Mouse (Mus musculus): ENCODE results near the gene 1110008L16Rik. TPM values are rescaled to one million over a fixed set of nuclear protein-coding genes. Genes with fewer than 3 reads are reported as not detected.
"Not testable (repeated sequence)": the region's sequence is repeated elsewhere in the genome, so short reads cannot be mapped to it uniquely, and the experiment has no call there.

1110008L16Rik gene
- 1 to 10 TPM; 9.3 to 9.7 TPM for total RNA-seq (2021)
- long read RNA-seq, experiment 1, partial matches to known transcripts = 3 of 8 reads
- long read RNA-seq, experiment 1, other reads (novel, unspliced or antisense) = 2 of 8 reads
- long read RNA-seq, experiment 2, transcript 1110008L16Rik-201 (7 exons, 3,122 nt) = major isoform, 9 of 13 reads
- long read RNA-seq, experiment 2, partial matches to known transcripts = 2 of 13 reads
- long read RNA-seq, experiment 2, other reads (novel, unspliced or antisense) = 2 of 13 reads

DNA sequence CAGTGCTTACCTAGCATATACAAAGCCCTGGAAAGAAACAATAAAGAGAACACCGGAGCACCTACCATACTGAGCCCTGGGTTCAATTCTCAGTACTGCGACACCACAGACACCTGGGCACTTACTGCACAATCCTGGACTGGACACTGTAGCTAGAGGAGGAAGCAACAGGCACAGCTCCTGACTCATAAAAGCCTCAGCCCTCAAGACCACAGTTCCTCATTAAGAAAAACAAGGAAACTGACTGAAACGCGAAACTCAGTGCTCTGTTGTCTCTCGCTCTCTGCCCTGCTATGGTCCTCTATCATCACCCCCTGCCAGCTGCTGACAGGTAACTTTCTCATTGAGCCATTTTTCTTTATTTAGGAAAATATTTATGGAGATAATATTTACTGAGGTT, at the start of gene 1110008L16Rik:
Gene 1110008L16Rik, plus strand, starts transcription at position 242 of the 400 bp plus-strand sequence.
- H3K27ac ChIP-seq = no peak within 1 kb of the TSS
- H3K4me3 ChIP-seq = no peak within 1 kb of the TSS
- no peak for DNase-seq (ENCODE audit: low spot score in 2 of 2)
- TF ChIP-seq CTCF (conservative IDR thresholded peaks at IDR 0.05) = no peak

DNA sequence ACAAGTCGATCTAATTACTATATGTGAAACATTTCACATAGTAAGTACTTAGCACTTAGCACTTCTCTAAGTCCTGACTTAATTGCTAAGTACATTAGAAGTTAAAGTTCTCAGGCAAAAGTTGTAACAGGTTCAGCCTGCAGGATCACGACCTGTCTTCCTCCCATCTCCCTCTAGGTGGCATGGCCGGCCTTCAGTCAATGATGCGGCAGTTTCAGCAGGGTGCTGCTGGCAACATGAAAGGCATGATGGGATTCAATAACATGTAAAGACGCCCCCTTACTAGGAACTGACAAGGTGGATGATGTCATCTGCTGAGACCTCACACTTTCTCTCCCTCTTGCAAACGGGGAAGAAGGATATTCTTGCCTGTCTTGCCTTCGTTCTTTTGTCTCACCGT, 37.4 kb upstream of the 1110008L16Rik start:
- not testable (repeated sequence) for H3K4me3 ChIP-seq; DNase-seq (ENCODE audit: low spot score in 2 of 2); H3K27ac ChIP-seq

DNA sequence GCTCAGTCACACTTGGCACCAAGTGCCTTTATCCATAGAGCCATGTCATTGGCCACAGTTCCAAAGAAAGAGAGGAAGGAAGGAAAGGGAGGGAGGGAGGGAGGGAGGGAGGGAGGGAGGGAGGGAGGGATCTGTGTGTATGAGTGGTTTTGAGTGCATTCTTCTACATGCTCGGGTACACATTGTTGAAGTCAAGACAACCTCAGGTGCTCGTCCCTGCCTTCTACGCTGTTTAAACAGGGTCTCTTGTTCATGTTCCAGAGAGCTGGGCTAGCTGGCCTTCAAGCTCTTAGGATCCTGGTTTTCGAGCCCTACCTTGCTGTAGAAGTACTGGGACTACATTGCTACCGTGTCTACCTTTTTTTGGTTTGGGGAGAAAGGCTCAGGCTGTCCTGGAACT, 36.0 kb upstream of the 1110008L16Rik start:
- DNase-seq (ENCODE audit: low spot score in 2 of 2); H3K27ac ChIP-seq; H3K4me3 ChIP-seq: not testable (repeated sequence)

DNA sequence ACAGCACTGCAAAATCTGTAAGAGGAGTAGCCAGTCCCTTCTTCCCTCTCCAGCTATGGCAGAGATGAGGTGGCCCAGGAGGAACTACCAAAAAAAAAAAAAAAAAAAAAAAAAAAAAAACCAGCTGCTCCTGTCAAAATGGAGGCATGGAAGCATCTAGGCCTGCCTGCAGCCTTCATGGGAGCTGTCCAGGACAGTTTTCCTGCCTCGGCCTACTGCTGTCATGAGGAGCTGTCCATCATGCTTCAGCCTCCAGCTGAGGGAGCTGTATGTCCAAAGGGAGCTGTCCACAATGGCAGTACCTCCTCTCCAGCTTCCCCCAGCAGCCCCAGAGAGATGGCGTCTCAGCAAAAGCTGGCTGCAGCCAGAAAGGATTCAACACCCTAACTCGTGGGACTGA, 27.1 kb upstream of the 1110008L16Rik start:
- TF ChIP-seq CTCF (conservative IDR thresholded peaks at IDR 0.05) = no peak
- Histone ChIP-seq H3K27ac (no peak overlapping the region), H3K4me3 (no peak overlapping the region)
- no peak for DNase-seq (ENCODE audit: low spot score in 2 of 2)

DNA sequence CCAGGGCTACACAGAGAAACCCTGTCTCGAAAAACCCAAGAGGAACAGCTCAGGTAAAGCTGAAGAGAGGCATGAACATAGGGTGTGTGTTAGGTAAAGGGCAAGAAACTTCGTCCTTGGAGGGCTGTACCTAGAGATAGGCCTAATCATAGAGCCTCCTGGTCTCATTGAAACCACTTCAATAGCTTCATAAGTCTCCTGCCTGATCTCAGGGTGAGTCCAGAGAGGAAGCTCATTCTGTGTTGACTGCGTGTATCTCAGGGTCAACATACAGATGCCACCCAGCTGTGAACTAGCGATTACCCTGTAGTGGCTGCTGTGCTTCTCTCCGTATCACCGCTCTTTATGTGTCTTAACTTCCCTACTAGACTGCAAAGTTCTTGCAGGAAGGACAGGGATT, 21.8 kb upstream of the 1110008L16Rik start:
- not testable (repeated sequence) for H3K27ac ChIP-seq; H3K4me3 ChIP-seq; DNase-seq (ENCODE audit: low spot score in 2 of 2)

DNA sequence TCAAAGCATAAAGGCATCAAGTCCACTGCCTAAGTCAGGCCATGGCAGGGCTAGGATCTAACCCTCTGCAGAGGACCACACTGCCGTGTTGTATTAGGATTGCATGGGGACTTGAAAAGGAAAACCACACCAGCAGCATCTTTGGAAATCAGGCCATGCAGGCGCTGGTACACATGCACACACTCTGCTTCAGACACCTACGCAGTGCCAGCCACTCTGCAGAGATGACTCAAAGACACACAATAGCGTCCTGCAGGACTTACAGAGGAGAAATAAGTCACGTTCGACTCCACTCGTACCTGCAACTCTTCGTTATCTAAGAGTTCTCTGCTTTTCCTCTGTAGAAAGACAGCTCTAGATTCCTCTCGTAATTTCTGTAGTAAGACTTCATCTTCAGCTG, 1.3 kb upstream of the 1110008L16Rik start:
- no peak for DNase-seq (ENCODE audit: low spot score in 2 of 2)

DNA sequence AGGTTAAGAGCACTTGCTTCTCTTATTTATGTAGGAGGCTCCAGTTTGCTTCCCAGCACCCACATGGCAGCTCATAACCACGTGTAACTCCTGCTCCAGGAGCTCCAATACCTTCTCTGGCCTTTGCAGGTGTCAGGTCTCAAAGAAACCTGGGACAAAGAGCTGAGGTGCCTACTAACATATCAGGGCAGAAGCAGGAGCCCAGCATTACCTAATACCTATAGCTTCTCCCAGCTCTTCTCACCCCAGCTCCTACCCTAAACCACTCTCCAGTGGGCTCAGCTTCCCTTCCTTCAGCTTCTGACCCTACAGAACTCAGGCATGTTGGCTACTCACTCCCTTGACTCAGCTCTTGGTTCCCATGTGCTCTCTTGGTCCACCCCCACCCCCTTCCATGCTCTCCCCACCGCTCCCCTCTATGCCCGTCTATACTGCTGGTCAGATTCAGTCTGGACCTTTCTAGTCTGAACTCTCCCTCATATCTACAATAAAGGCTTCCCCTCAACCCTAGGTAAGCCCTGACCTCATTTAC, 1.5 kb downstream of the 1110008L16Rik start:
- DNase-seq (ENCODE audit: low spot score in 2 of 2) = no peak
- H3K4me3 ChIP-seq = no peak overlapping the region
- H3K27ac ChIP-seq = no peak overlapping the region
- no peak for TF ChIP-seq CTCF (conservative IDR thresholded peaks at IDR 0.05)

More for the DNA sequence above, 1.3 kb upstream of the 1110008L16Rik start:
- TF ChIP-seq CTCF (conservative IDR thresholded peaks at IDR 0.05) = no peak
- Histone ChIP-seq H3K27ac (no peak overlapping the region), H3K4me3 (no peak overlapping the region)

DNA sequence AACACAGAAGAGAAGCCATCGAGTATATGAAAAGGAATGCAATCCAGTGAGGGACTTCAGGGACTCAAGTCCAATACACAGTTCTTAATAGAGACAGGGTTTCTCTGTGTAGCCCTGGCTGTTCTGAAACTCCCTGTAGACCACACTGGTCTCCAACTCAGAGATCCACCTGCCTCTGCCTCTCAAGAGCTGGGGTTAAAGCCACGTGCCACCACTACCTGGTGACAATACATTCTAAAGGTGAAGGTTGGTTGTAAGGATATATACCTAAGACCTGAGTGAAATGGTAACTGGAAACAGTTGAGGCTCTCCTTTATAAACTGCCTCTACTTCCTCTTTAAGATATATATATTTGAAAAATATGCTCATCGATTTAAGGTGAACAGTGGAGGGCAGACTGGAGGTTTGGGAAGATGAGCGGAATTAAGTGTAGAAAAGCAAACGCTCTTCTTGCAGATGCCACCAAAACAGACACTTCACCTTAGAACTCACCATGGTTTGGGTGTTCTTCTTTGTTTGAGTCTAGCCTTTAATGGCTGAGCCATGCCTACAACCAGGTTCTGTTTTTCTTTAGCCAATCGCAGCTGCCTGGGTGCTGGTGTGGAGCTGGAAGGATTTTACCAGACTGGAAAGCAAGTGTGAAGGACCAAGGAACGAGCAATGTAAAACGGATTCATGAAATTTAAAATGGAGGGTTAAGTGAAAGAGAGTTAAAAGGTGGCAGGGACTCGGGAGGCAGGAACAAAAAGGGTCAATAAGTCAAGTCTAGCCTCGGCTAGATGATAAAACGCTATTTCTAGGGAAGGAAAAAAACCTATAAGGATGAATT, 2.3 kb downstream of the 1110008L16Rik start:
- peak overlapping the region; percentile 85 for H3K4me3 ChIP-seq
- no peak for DNase-seq (ENCODE audit: low spot score in 2 of 2)
- no peak for TF ChIP-seq CTCF (conservative IDR thresholded peaks at IDR 0.05)
- H3K27ac ChIP-seq = peak overlapping the region; percentile 99

DNA sequence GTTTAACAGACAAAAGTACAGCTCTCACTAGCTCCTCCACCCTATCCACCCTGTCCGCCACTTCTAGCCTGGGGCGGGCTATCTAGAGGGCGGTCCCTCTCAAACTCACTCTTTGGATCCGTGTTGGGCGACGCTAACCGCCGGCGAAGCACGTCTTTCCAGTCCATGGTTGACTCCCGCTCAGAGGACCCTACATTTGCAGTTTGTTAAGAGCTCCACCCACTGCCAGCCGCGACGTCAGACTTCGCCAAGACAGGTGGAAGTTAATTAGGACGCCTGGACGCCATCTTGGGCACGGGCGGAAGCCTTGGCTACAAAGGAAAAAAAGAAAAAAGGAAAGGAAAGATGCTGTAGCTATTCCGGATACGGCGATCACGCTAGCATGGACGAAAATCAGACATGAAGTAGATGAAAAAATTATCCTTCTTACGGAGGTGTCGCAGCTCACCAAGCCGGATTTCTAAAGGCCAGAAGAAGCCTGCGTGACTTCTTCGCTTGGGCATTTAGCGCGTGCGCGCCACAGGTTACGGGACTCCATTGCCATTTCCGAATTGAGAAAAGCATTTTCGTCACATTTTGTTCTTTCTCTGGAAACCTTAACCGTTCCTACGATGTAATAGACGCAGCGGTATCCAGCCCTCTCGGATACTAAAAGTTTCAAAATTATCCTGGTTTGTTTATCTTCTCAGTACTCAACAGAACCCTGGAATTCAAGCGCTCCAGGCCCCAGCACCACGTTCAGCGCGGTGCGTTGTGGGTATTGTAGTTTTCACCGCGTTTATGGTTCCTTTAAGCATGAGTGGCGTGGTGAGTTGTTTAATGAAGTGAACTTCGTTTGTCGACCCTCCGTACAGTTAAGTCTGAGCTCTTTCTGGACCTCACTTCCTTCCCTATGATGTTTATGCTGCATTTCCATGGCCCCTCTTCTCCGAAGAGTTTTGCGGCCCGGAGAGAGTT, 3.4 kb downstream of the 1110008L16Rik start, which contains the start of gene Ppp2r3c:
Gene Ppp2r3c, minus strand, starts transcription at position 514 of the 957 bp plus-strand sequence.
- TF ChIP-seq CTCF (conservative IDR thresholded peaks at IDR 0.05) = no peak
- Histone ChIP-seq H3K4me3 (peak within 1 kb of the TSS; percentile 85), H3K27ac (peak within 1 kb of the TSS; percentile 99)
- DNase-seq (ENCODE audit: low spot score in 2 of 2) = peak; percentile 87 to 91

DNA sequence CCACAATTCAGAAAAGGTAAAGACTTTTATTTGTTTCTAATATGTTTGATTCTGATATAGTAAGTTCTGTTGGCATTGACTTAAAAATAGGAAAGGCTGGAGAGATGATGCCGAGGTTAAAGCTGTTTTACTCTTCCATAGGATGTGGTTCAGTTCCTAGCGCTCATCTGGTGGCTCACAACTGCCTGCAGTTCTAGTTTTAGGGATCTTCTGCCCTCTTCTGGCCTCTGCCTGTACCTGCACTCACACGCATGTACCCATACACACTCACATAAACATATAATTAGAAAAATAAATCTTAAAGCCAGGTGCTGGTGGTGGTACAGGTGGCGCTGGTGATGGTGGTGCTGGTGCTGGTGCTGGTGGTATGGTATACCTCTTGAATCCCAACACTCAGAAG, 7.0 kb downstream of the 1110008L16Rik start:
- Histone ChIP-seq H3K4me3 (no peak overlapping the region), H3K27ac (no peak overlapping the region)
- TF ChIP-seq CTCF (conservative IDR thresholded peaks at IDR 0.05) = peak; percentile 21; the same call in 1 of the 2 replicates
- no peak for DNase-seq (ENCODE audit: low spot score in 2 of 2)

DNA sequence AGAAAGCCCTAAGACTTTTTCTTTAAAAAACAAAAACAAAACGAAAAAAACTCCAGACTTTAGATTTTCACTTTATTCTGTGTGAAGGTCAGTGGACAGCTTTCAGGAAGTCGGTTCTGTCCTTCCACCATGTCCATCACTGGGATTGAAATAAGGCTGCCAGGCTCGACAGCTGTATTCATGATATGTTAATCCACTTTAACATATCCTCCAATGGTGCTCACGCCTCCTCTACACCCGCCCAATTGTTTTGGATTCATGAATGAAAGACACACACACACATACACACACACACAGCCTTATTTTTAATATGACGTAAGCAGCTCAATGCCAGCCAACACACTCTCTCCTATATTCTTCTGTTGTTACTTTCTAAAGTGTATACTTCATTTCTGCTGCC, 8.2 kb downstream of the 1110008L16Rik start:
- DNase-seq (ENCODE audit: low spot score in 2 of 2) = no peak
- no peak for TF ChIP-seq CTCF (conservative IDR thresholded peaks at IDR 0.05)
- H3K27ac ChIP-seq = no peak overlapping the region
- no peak overlapping the region for H3K4me3 ChIP-seq

DNA sequence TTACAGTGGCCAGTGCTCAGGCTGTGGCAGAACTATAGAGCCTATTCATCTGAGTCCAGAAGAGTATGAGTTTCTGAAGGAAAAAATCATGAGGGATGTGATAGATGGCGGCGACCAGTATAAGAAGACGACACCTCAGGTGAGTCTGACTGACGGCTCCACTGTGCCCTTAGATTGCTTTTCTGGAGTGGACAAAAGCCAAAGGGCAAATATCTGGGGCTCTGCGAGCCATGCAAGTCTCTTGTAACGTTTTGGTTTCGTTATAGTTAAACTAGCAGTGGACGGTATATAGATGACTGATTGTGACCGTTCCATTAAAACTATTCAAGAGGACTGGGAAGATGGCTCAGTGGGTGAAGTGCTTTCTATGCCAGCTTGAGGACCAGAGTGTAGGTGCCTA, 9.4 kb downstream of the 1110008L16Rik start:
- TF ChIP-seq CTCF (conservative IDR thresholded peaks at IDR 0.05) = no peak
- Histone ChIP-seq H3K27ac (no peak overlapping the region), H3K4me3 (no peak overlapping the region)
- DNase-seq (ENCODE audit: low spot score in 2 of 2) = no peak

All from layer of hippocampus, adult 2 months (tissue).